Mouse (Mus musculus) neural tube, embryonic 11.5 days (tissue): Measurements from ENCODE around the gene Gpr3. TPM values are rescaled to one million over a fixed set of nuclear protein-coding genes. Genes with fewer than 3 reads are reported as not detected.

Experiments
- ATAC-seq: fragments of 200-750 bp; cut with Nextera tagmentation; 2 replicates; pipeline ENCODE4 v1.8.0; 2017; ENCODE audit warnings: moderate number of reproducible peaks, mild to moderate bottlenecking, moderate TSS enrichment, moderate library complexity; ENCODE audit not compliant: insufficient read depth, low FRiP score, low TSS enrichment
- DNase-seq: peaks from one replicate; pipeline ENCODE4 v3.0.0-alpha.2; 2015; ENCODE audit warnings: low spot score
- H3K27ac ChIP-seq: fragments of 300-500 bp; sonication (generic); 2 replicates; pipeline ENCODE4 v1.5.1; 2014; ENCODE audit warnings: low read depth, mild to moderate bottlenecking, low read length
- H3K27me3 ChIP-seq: fragments of 300-500 bp; sonication (generic); 2 replicates; pipeline ENCODE4 v1.6.1; 2014; ENCODE audit warnings: mild to moderate bottlenecking, low read length, mixed read lengths; ENCODE audit not compliant: control insufficient read depth, insufficient read depth
- H3K36me3 ChIP-seq: fragments of 300-500 bp; sonication (generic); 2 replicates; pipeline ENCODE4 v1.6.1; 2014; ENCODE audit warnings: mild to moderate bottlenecking, low read length, moderate library complexity, mixed read lengths; ENCODE audit not compliant: control insufficient read depth, insufficient read depth
- H3K4me1 ChIP-seq: fragments of 300-500 bp; sonication (generic); 2 replicates; pipeline ENCODE4 v1.6.1; 2014; ENCODE audit warnings: low read length, mixed read lengths; ENCODE audit not compliant: control insufficient read depth, insufficient read depth
- H3K4me2 ChIP-seq: fragments of 300-500 bp; sonication (generic); 2 replicates; pipeline ENCODE4 v1.6.1; 2014; ENCODE audit warnings: low read depth, mild to moderate bottlenecking, moderate library complexity
- H3K4me3 ChIP-seq: fragments of 300-500 bp; sonication (generic); 2 replicates; pipeline ENCODE4 v1.5.1; 2014; ENCODE audit warnings: low read depth, low read length
- H3K9ac ChIP-seq: fragments of 300-500 bp; sonication (generic); 2 replicates; pipeline ENCODE4 v1.6.1; 2014; ENCODE audit warnings: mild to moderate bottlenecking, low read length
- H3K9me3 ChIP-seq: fragments of 300-500 bp; sonication (generic); 2 replicates; pipeline ENCODE4 v1.6.1; 2016; ENCODE audit warnings: low read length; ENCODE audit not compliant: control insufficient read depth
- WGBS: fragments of 180-500 bp; shearing (Covaris S2); extraction: QIAGEN DNeasy Blood & Tissue Kit; methylation state at CpG from one replicate; pipeline ENCODE4 v1.1.7; 2014; 5-methylcytosine and 5-hydroxymethylcytosine counted together
- polyA plus RNA-seq: library from polyadenylated mRNA; unstranded; fragments of >200 nt; fragmentation: Nextera tagmentation; extraction: Ambion mirVana; gene quantifications from 2 replicates; pipeline ENCODE4 v1.2.1, GENCODE M21; 2014

Gene Gpr3
- polyA plus RNA-seq, 1 experiment from 2014 or later, result 0.45 TPM

- DNase-seq (no peak), ATAC-seq (no peak)
- 79% methylated on average over 18 of the region's 18 CpGs for WGBS
- Histone ChIP-seq H3K4me2 (no peak overlapping the region), H3K9me3 (no peaks in the 10 kb centered on the region), H3K9ac (no peak overlapping the region), H3K4me3 (no peak overlapping the region), H3K36me3 (no peaks in the 10 kb centered on the region; the same call in 1 of the 2 replicates), H3K4me1 (peaks cover 11% of the 10 kb centered on the region; the same call in 1 of the 2 replicates), H3K27ac (0 out of 2 replicates have a peak overlapping the region, but pooled peaks have one; percentile 23), H3K27me3 (no peaks in the 10 kb centered on the region)
Measured at GRCm38 (mm10) chr4:133176761-133177403, 35.5 kb downstream of the Gpr3 start.

DNA sequence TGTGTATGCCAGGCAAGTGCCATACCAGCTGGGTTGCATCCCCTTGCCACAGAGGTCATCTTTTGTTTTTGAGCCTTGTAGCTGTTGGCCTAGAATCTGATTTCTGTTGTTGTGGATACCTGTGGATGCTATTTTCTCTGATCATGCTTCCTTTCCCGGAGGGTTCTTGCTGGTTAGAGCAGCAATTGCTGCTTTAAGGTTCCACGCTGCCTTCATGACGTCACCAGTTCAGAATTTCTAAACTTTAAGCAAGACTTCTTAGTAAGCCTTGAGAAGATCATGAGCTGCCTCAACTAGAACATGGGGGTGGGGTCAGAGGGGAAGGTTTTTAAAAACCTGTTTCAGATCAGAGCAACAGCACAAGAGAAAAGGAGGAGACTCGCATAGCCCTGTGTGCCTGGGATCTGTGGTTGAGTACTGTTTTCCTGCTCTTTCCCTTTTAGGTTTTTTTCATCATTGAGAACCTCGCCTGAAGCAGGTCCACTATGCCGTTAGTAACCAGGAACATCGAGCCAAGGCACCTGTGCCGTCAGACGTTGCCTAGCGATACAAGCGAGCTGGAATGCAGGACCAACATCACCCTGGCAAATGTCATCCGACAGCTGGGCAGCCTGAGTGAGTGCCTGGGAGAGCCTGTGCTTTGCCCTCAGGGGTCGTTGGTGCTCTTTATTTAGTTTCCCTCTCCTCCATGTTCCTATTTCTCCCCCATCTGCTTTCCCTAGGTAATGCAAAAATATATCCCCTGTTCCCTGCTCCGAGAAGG lies 36.2 kb downstream of the Gpr3 start:
- no peak overlapping the region for H3K27ac ChIP-seq
- no peak overlapping the region for H3K9ac ChIP-seq
- WGBS, result 70% methylated on average over 14 of the region's 14 CpGs

GRCm38 (mm10) chr4:133175274-133175673 lies 37.1 kb downstream of the Gpr3 start:
- Histone ChIP-seq H3K9ac (no peak overlapping the region), H3K27ac (no peak overlapping the region), H3K27me3 (no peaks in the 10 kb centered on the region), H3K4me2 (no peak overlapping the region), H3K36me3 (no peaks in the 10 kb centered on the region; the same call in 1 of the 2 replicates), H3K4me1 (peaks cover 11% of the 10 kb centered on the region; the same call in 1 of the 2 replicates), H3K4me3 (no peak overlapping the region), H3K9me3 (no peaks in the 10 kb centered on the region)
- 83% methylated on average over 7 of the region's 7 CpGs for WGBS
- no peak for ATAC-seq
- DNase-seq, result no peak

More for the DNA sequence above, 36.2 kb downstream of the Gpr3 start:
- Histone ChIP-seq H3K27me3 (no peaks in the 10 kb centered on the region), H3K4me1 (peaks cover 11% of the 10 kb centered on the region; the same call in 1 of the 2 replicates), H3K36me3 (no peaks in the 10 kb centered on the region; the same call in 1 of the 2 replicates), H3K4me3 (no peak overlapping the region), H3K9me3 (no peaks in the 10 kb centered on the region), H3K4me2 (no peak overlapping the region)
- ATAC-seq, result no peak
- no peak for DNase-seq

GRCm38 (mm10) chr4:133174361-133174760 lies 38.0 kb downstream of the Gpr3 start:
- no peaks in the 10 kb centered on the region for H3K9me3 ChIP-seq
- H3K36me3 ChIP-seq, result no peaks in the 10 kb centered on the region
- H3K4me2 ChIP-seq, result no peak overlapping the region
- H3K4me3 ChIP-seq, result no peak overlapping the region
- ATAC-seq (no peak), DNase-seq (no peak)
- H3K27ac ChIP-seq, result no peak overlapping the region
- 70% methylated on average over 4 of the region's 4 CpGs for WGBS
- H3K4me1 ChIP-seq, result peaks cover 11% of the 10 kb centered on the region; the same call in 1 of the 2 replicates
- no peaks in the 10 kb centered on the region for H3K27me3 ChIP-seq
- no peak overlapping the region for H3K9ac ChIP-seq

DNA sequence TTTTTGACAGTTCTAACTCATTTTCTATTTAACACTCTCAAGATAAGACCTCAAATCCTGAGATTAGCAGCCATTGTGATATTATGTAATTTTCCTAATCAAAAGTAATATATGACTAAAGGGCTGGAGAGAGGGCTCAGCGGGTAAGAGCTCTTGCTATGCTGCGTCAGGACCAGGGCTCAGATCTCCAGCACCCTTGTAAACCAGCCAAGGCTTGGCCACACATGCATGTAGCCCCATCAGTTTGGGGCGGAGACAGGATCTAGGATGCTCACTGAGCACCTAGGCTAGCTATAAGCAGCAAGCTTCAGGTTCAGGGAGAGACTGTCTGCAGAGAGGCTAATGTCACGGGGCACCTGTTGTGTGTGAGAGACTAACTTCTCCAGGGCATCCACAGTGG lies 39.9 kb downstream of the Gpr3 start:
- Histone ChIP-seq H3K36me3 (no peaks in the 10 kb centered on the region), H3K9ac (no peak overlapping the region), H3K27ac (no peak overlapping the region), H3K4me3 (no peak overlapping the region), H3K4me1 (peaks cover 9% of the 10 kb centered on the region; the same call in 1 of the 2 replicates), H3K9me3 (no peaks in the 10 kb centered on the region), H3K27me3 (no peaks in the 10 kb centered on the region), H3K4me2 (no peak overlapping the region)
- DNase-seq, result no peak
- WGBS, result 96% methylated on average over 4 of the region's 4 CpGs
- ATAC-seq, result no peak

DNA sequence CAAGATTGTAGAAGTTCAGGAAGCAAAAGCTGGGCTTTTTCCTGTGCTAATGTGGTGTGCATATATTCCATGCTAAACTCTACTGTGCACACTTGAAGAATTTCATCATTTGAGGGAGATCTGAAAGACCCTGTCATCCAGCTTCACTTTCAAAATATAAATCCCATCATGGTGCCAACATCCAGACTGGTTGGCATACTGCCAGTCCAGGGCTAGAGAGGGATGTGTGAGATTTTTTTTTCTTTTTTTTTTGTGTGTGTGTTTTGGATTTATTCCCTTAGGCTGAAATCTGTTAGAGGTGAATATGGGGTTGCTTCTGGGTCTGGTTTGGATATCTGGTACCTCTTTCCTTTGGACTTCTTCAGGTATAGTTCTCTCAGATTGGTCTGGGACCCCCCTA lies 41.7 kb downstream of the Gpr3 start:
- no peak overlapping the region for H3K4me3 ChIP-seq
- ATAC-seq, result no peak
- DNase-seq, result no peak

GRCm38 (mm10) chr4:133170056-133170524 lies 42.2 kb downstream of the Gpr3 start:
- no peaks in the 10 kb centered on the region for H3K9me3 ChIP-seq

More for the DNA sequence above, 41.7 kb downstream of the Gpr3 start:
- Histone ChIP-seq H3K4me1 (no peaks in the 10 kb centered on the region), H3K9me3 (no peaks in the 10 kb centered on the region), H3K27me3 (no peaks in the 10 kb centered on the region), H3K36me3 (no peaks in the 10 kb centered on the region), H3K27ac (no peak overlapping the region), H3K4me2 (no peak overlapping the region), H3K9ac (no peak overlapping the region)

GRCm38 (mm10) chr4:133169237-133170055 lies 42.9 kb downstream of the Gpr3 start:
- Histone ChIP-seq H3K4me3 (no peak overlapping the region), H3K4me2 (no peak overlapping the region), H3K9ac (no peak overlapping the region), H3K9me3 (no peaks in the 10 kb centered on the region), H3K27ac (no peak overlapping the region), H3K4me1 (no peaks in the 10 kb centered on the region), H3K36me3 (no peaks in the 10 kb centered on the region), H3K27me3 (no peaks in the 10 kb centered on the region)
- 92% methylated on average over 10 of the region's 10 CpGs for WGBS
- DNase-seq (no peak), ATAC-seq (no peak)

More at GRCm38 (mm10) chr4:133170056-133170524, 42.2 kb downstream of the Gpr3 start:
- Histone ChIP-seq H3K4me2 (no peak overlapping the region), H3K36me3 (no peaks in the 10 kb centered on the region), H3K4me1 (no peaks in the 10 kb centered on the region), H3K4me3 (no peak overlapping the region), H3K27me3 (no peaks in the 10 kb centered on the region), H3K27ac (no peak overlapping the region), H3K9ac (no peak overlapping the region)
- 82% methylated on average over 3 of the region's 3 CpGs for WGBS
- ATAC-seq (no peak), DNase-seq (no peak)
